In genomic region chr8:86581921-86582331, GRCm38 (mm10) we compare ENCODE assay signal across 15 mouse cellular contexts. TPM values are rescaled to one million over a fixed set of nuclear protein-coding genes. Genes with fewer than 3 reads are reported as not detected.
DNase-seq lines count a peak whose midpoint lies in the region; ATAC-seq and TF ChIP-seq lines count a peak whose summit lies in the region.
"Had no signal": no experiment of that assay in that cellular context is flagged by ENCODE, and none has a peak within 500 bp of the region (broad histone marks: within the 10 kb centered on the region; RNA-seq: fewer than 3 reads in every experiment).

No protein-coding gene starts in this region.

- WGBS in hindbrain, postnatal 0 days = 75% methylated on average over 4 of the region's 4 CpGs
- 91% methylated on average over 4 of the region's 4 CpGs for WGBS in hindbrain, embryonic 11.5 days

- no peak overlapping the region for H3K27ac ChIP-seq in hindbrain, postnatal 0 days
- no peak overlapping the region for H3K27ac ChIP-seq in hindbrain, embryonic 11.5 days (ENCODE audit: low read depth, low read length)
- H3K27ac ChIP-seq: embryonic facial prominence, embryonic 13.5 days; liver, embryonic 15.5 days had no signal

- no peaks in the 10 kb centered on the region for H3K27me3 ChIP-seq in hindbrain, postnatal 0 days (ENCODE audit: insufficient read depth, low read length)
- H3K27me3 ChIP-seq in hindbrain, embryonic 11.5 days (ENCODE audit: control insufficient read depth, insufficient read depth, low read length) = no peaks in the 10 kb centered on the region
- H3K27me3 ChIP-seq: embryonic facial prominence, embryonic 13.5 days; heart, embryonic 12.5 days; liver, embryonic 15.5 days had no signal

- no peak for ATAC-seq in cerebellum, adult (ENCODE audit: insufficient number of reproducible peaks, low FRiP score, low TSS enrichment)
- no peak for ATAC-seq in hindbrain, postnatal 0 days
- no peak for ATAC-seq in hindbrain, embryonic 11.5 days (ENCODE audit: low FRiP score)
- ATAC-seq: activated CD4-positive, CD25-positive, alpha-beta regulatory T cell, adult 4 months had no signal

- no peak overlapping the region for H3K9ac ChIP-seq in hindbrain, postnatal 0 days (replicated peaks; ENCODE audit: low read length)
- H3K9ac ChIP-seq in hindbrain, embryonic 11.5 days (ENCODE audit: low read depth, low read length) = no peak overlapping the region
- H3K9ac ChIP-seq: embryonic facial prominence, embryonic 13.5 days; heart, embryonic 12.5 days; liver, embryonic 15.5 days had no signal

- peak; percentile 55 for DNase-seq in cerebellum, adult 11-12 months
- peak; percentile 82 for DNase-seq in hindbrain, postnatal 0 days (ENCODE audit: low spot score)
- no peak for DNase-seq in hindbrain, embryonic 11.5 days (ENCODE audit: low spot score)
- DNase-seq in right cerebral cortex, adult 2 months (ENCODE audit: low spot score in 2 of 2) = peak; percentile 9 to 18
- no peak for DNase-seq in right cerebral cortex, postnatal 36 days (ENCODE audit: low spot score in 2 of 2)
- peak; percentile 36 for DNase-seq in retina, embryonic 14.5 days (ENCODE audit: low spot score)
- DNase-seq in layer of hippocampus, adult 9-11 months = no peak
- DNase-seq: kidney, postnatal 14 days; thymus, postnatal 25 days had no signal

- H3K4me2 ChIP-seq in hindbrain, postnatal 0 days (ENCODE audit: low read depth, low read length) = no peak overlapping the region
- no peak overlapping the region for H3K4me2 ChIP-seq in hindbrain, embryonic 11.5 days (replicated peaks; ENCODE audit: low read depth, low read length)
- H3K4me2 ChIP-seq: embryonic facial prominence, embryonic 13.5 days; heart, embryonic 12.5 days; liver, embryonic 15.5 days had no signal

- peak; percentile 74 for TF ChIP-seq CTCF in hindbrain, postnatal 0 days (IDR thresholded peaks at IDR 0.05; ENCODE audit: low read depth)

- H3K4me3 ChIP-seq in hindbrain, postnatal 0 days (ENCODE audit: low read length) = no peak overlapping the region
- H3K4me3 ChIP-seq in hindbrain, embryonic 11.5 days (ENCODE audit: low read depth, low read length) = no peak overlapping the region
- H3K4me3 ChIP-seq: embryonic facial prominence, embryonic 13.5 days; heart, embryonic 12.5 days; liver, embryonic 15.5 days had no signal

- no peaks in the 10 kb centered on the region for H3K36me3 ChIP-seq in hindbrain, postnatal 0 days (ENCODE audit: insufficient read depth, low read length)
- H3K36me3 ChIP-seq in hindbrain, embryonic 11.5 days (ENCODE audit: control insufficient read depth, insufficient read depth, low read length) = no peaks in the 10 kb centered on the region
- H3K36me3 ChIP-seq: embryonic facial prominence, embryonic 13.5 days; heart, embryonic 12.5 days; liver, embryonic 15.5 days had no signal

- no peaks in the 10 kb centered on the region for H3K9me3 ChIP-seq in hindbrain, postnatal 0 days (ENCODE audit: low read length)
- no peaks in the 10 kb centered on the region for H3K9me3 ChIP-seq in hindbrain, embryonic 11.5 days (ENCODE audit: control insufficient read depth, low read length)
- H3K9me3 ChIP-seq: embryonic facial prominence, embryonic 13.5 days; heart, embryonic 12.5 days; liver, embryonic 15.5 days had no signal

- H3K4me1 ChIP-seq in hindbrain, postnatal 0 days (ENCODE audit: insufficient read depth, low read length) = peaks cover 6% of the 10 kb centered on the region; the same call in 1 of the 2 replicates
- 0 out of 2 replicates have a peak, but pooled peaks cover 2% of the 10 kb centered on the region for H3K4me1 ChIP-seq in hindbrain, embryonic 11.5 days (replicated peaks; ENCODE audit: control insufficient read depth, insufficient read depth, low read length)
- H3K4me1 ChIP-seq: liver, embryonic 15.5 days had no signal

RNA-seq across cellular contexts. Expression of gene Abcc12, which starts 1.4 kb away (rescaled TPM):
- 0.25 and 0.26 TPM in 2 replicates for total RNA-seq in hindbrain, postnatal 0 days (2014; rRNA removed)
- polyA plus RNA-seq in hindbrain, postnatal 0 days (2015; fragmentation: Nextera tagmentation; extraction: Ambion mirVana) = 0.19 and 0.21 TPM in 2 replicates
- not detected in 2 replicates for polyA plus RNA-seq in hindbrain, embryonic 11.5 days (2014; fragmentation: Nextera tagmentation; extraction: Ambion mirVana)
- total RNA-seq: megakaryocyte progenitor cell, adult 5-6 weeks had no signal
- polyA plus RNA-seq: activated CD4-positive, CD25-positive, alpha-beta regulatory T cell, adult 4 months; heart, embryonic 12.5 days; liver, embryonic 15.5 days had no signal

RNA-seq across cellular contexts. Expression of gene Lonp2, which starts 41.9 kb away (rescaled TPM):
- total RNA-seq in hindbrain, postnatal 0 days (2014; rRNA removed) = 55.4 and 58.8 TPM in 2 replicates
- polyA plus RNA-seq in hindbrain, postnatal 0 days (2015; fragmentation: Nextera tagmentation; extraction: Ambion mirVana) = 65.2 and 68.3 TPM in 2 replicates
- 67.4 and 86.7 TPM in 2 replicates for polyA plus RNA-seq in hindbrain, embryonic 11.5 days (2014; fragmentation: Nextera tagmentation; extraction: Ambion mirVana)

Comparison
In these comparisons a context has a peak if more than half of its experiments do, and no peak if none do; other contexts are left out.
1. DNase-seq: peak in cerebellum, adult 11-12 months (single experiment), hindbrain, postnatal 0 days (single experiment), right cerebral cortex, adult 2 months (2 of 2) and retina, embryonic 14.5 days (single experiment); none in hindbrain, embryonic 11.5 days (single experiment), right cerebral cortex, postnatal 36 days (0 of 2) and layer of hippocampus, adult 9-11 months (single experiment).